Comparison of ENCODE assay signal across 11 mouse cellular contexts in genomic region chr11:56040917-56041316, GRCm38 (mm10). TPM values are rescaled to one million over a fixed set of nuclear protein-coding genes. Genes with fewer than 3 reads are reported as not detected.
A peak's percentile ranks its signal among the peaks of the same experiment; 100 is the strongest.
DNase-seq lines count a peak whose midpoint lies in the region; ATAC-seq and TF ChIP-seq lines count a peak whose summit lies in the region.
"Had no signal": no experiment of that assay in that cellular context is flagged by ENCODE, and none has a peak within 500 bp of the region (broad histone marks: within the 10 kb centered on the region; RNA-seq: fewer than 3 reads in every experiment).

Gene Nmur2 (minus strand): TSS chr11:56041010.

- H3K4me2 ChIP-seq in heart, embryonic 16.5 days (ENCODE audit: low read depth, low read length): no peak within 1 kb of the TSS
- H3K4me2 ChIP-seq in forebrain, postnatal 0 days (ENCODE audit: low read depth): peak within 1 kb of the TSS; percentile 1; the same call in 1 of the 2 replicates
- H3K4me2 ChIP-seq in midbrain, embryonic 15.5 days: peak within 1 kb of the TSS; percentile 23; the same call in 1 of the 2 replicates
- H3K4me2 ChIP-seq: lung, embryonic 15.5 days had no signal

- H3K9ac ChIP-seq in heart, embryonic 16.5 days (ENCODE audit: low read length): no peak within 1 kb of the TSS
- no peak within 1 kb of the TSS for H3K9ac ChIP-seq in forebrain, postnatal 0 days
- no peak within 1 kb of the TSS for H3K9ac ChIP-seq in midbrain, embryonic 15.5 days
- H3K9ac ChIP-seq: lung, embryonic 15.5 days had no signal

- H3K4me1 ChIP-seq in heart, embryonic 16.5 days (ENCODE audit: control insufficient read depth, insufficient read depth, low read length): no peaks in the 10 kb centered on the region
- no peaks in the 10 kb centered on the region for H3K4me1 ChIP-seq in forebrain, postnatal 0 days (ENCODE audit: insufficient read depth)
- H3K4me1 ChIP-seq in midbrain, embryonic 15.5 days: peaks cover 5% of the 10 kb centered on the region; the same call in 1 of the 2 replicates
- H3K4me1 ChIP-seq: lung, embryonic 15.5 days had no signal

- 4% methylated on average over 6 of the region's 6 CpGs for WGBS in heart, embryonic 16.5 days
- 5% methylated on average over 6 of the region's 6 CpGs for WGBS in forebrain, postnatal 0 days
- 2% methylated on average over 6 of the region's 6 CpGs for WGBS in midbrain, embryonic 15.5 days

- H3K4me3 ChIP-seq in heart, embryonic 16.5 days (ENCODE audit: low read length): no peak within 1 kb of the TSS
- H3K4me3 ChIP-seq in forebrain, postnatal 0 days (ENCODE audit: low read depth, low read length): no peak within 1 kb of the TSS
- H3K4me3 ChIP-seq in midbrain, embryonic 15.5 days: no peak within 1 kb of the TSS
- H3K4me3 ChIP-seq in gastrocnemius, adult 2 months: no peak within 1 kb of the TSS
- H3K4me3 ChIP-seq: lung, embryonic 15.5 days had no signal

- no peaks in the 10 kb centered on the region for H3K27me3 ChIP-seq in heart, embryonic 16.5 days (ENCODE audit: control insufficient read depth, insufficient read depth, low read length)
- no peaks in the 10 kb centered on the region for H3K27me3 ChIP-seq in forebrain, postnatal 0 days (ENCODE audit: insufficient read depth, low read length)
- H3K27me3 ChIP-seq in midbrain, embryonic 15.5 days (replicated peaks): no peaks in the 10 kb centered on the region
- H3K27me3 ChIP-seq: lung, embryonic 15.5 days had no signal

- H3K27ac ChIP-seq in heart, embryonic 16.5 days (ENCODE audit: low read length): no peak within 1 kb of the TSS
- H3K27ac ChIP-seq in forebrain, postnatal 0 days (ENCODE audit: low read depth, low read length): no peak within 1 kb of the TSS
- no peak within 1 kb of the TSS for H3K27ac ChIP-seq in midbrain, embryonic 15.5 days
- H3K27ac ChIP-seq in gastrocnemius, adult 2 months: no peak within 1 kb of the TSS
- H3K27ac ChIP-seq: lung, embryonic 15.5 days had no signal

- no peak for TF ChIP-seq CTCF in forebrain, postnatal 0 days (IDR thresholded peaks at IDR 0.05; ENCODE audit: low read depth)
- no peak for TF ChIP-seq CTCF in gastrocnemius, adult 2 months (IDR thresholded peaks at IDR 0.05)

- no peaks in the 10 kb centered on the region for H3K9me3 ChIP-seq in heart, embryonic 16.5 days (replicated peaks; ENCODE audit: control insufficient read depth, low read length)
- H3K9me3 ChIP-seq in forebrain, postnatal 0 days (ENCODE audit: low read length): no peaks in the 10 kb centered on the region
- no peaks in the 10 kb centered on the region for H3K9me3 ChIP-seq in midbrain, embryonic 15.5 days
- H3K9me3 ChIP-seq: lung, embryonic 15.5 days had no signal

- no peaks in the 10 kb centered on the region for H3K36me3 ChIP-seq in heart, embryonic 16.5 days (ENCODE audit: control insufficient read depth, insufficient read depth)
- H3K36me3 ChIP-seq in forebrain, postnatal 0 days (ENCODE audit: insufficient read depth): no peaks in the 10 kb centered on the region
- H3K36me3 ChIP-seq in midbrain, embryonic 15.5 days (replicated peaks): no peaks in the 10 kb centered on the region
- H3K36me3 ChIP-seq: lung, embryonic 15.5 days had no signal

- no peak for DNase-seq in heart, postnatal 10 days
- peak; percentile 19 for DNase-seq in ZHBTc4 (ENCODE audit: low read depth, low spot score)
- no peak for DNase-seq in forebrain, postnatal 0 days
- DNase-seq in frontal cortex, postnatal 10 days (ENCODE audit: low spot score in 2 of 2): no peak
- DNase-seq in layer of hippocampus, postnatal 10 days (ENCODE audit: low spot score in 2 of 2): no peak
- DNase-seq in gastrocnemius, adult 2 months: no peak
- DNase-seq: B cell, adult 2 months; cerebellum, adult 11 months had no signal

- 0 out of 2 replicates have a peak, but pooled peaks have one; percentile 14 for ATAC-seq in heart, embryonic 16.5 days (replicated peaks; ENCODE audit: extremely low read depth, insufficient read depth, low FRiP score)
- ATAC-seq in forebrain, postnatal 0 days: peak; percentile 63
- ATAC-seq in midbrain, embryonic 15.5 days (replicated peaks): no peak

- intact Hi-C loops in heart, postnatal 10 days (cut with DNase I): no loop called here
- intact Hi-C loops in gastrocnemius, adult 2 months (cut with DNase I): no loop called here

RNA-seq across cellular contexts. Expression of gene Nmur2, which starts in this region (rescaled TPM):
- polyA plus RNA-seq in heart, embryonic 16.5 days (2015; fragmentation: Nextera tagmentation; extraction: Ambion mirVana): not detected in 2 replicates
- not detected for total RNA-seq in heart, postnatal 10 days (2021)
- total RNA-seq in forebrain, postnatal 0 days (2014; rRNA removed): 0.08 and 0.10 TPM in 2 replicates
- polyA plus RNA-seq in forebrain, postnatal 0 days (2015; fragmentation: Nextera tagmentation; extraction: Ambion mirVana): 0.15 and 0.26 TPM in 2 replicates
- 0.28 and 0.34 TPM in 2 replicates for polyA plus RNA-seq in midbrain, embryonic 15.5 days (2015; fragmentation: Nextera tagmentation; extraction: Ambion mirVana)
- total RNA-seq in layer of hippocampus, postnatal 10 days (2021): under 1 TPM; 0.09 to 0.14 TPM
- not detected for total RNA-seq in gastrocnemius, adult 2 months (2021)

Comparison
In these comparisons a context has a peak if more than half of its experiments do, and no peak if none do; other contexts are left out.
1. Peak in ATAC-seq in heart, embryonic 16.5 days; RNA of the gene not detected or under 1 TPM.
2. Peak in ATAC-seq and H3K4me2 ChIP-seq in forebrain, postnatal 0 days; RNA of the gene not detected or under 1 TPM.